Mouse (Mus musculus) intestine, embryonic 15.5 days (tissue): ENCODE results near the gene Tmem174. TPM values are rescaled to one million over a fixed set of nuclear protein-coding genes. Genes with fewer than 3 reads are reported as not detected.

Source experiments
- ATAC-seq: fragments of 200-750 bp; cut with Nextera tagmentation; 2 replicates; pipeline ENCODE4 v1.8.0; 2017; ENCODE audit warnings: moderate TSS enrichment, moderate library complexity
- H3K27ac ChIP-seq: fragments of 300-500 bp; sonication (generic); 2 replicates; pipeline ENCODE4 v1.5.1; 2015; ENCODE audit warnings: mild to moderate bottlenecking, inconsistent platforms
- H3K27me3 ChIP-seq: fragments of 300-500 bp; sonication (generic); replicated peaks from 2 replicates; pipeline ENCODE4 v1.6.1; 2015; ENCODE audit warnings: inconsistent platforms
- H3K36me3 ChIP-seq: fragments of 300-500 bp; sonication (generic); 2 replicates; pipeline ENCODE4 v1.6.1; 2015; ENCODE audit warnings: inconsistent platforms
- H3K4me1 ChIP-seq: fragments of 300-500 bp; sonication (generic); replicated peaks from 2 replicates; pipeline ENCODE4 v1.6.1; 2015; ENCODE audit warnings: inconsistent platforms
- H3K4me2 ChIP-seq: fragments of 300-500 bp; sonication (generic); replicated peaks from 2 replicates; pipeline ENCODE4 v1.6.1; 2015; ENCODE audit warnings: mild to moderate bottlenecking, inconsistent platforms
- H3K4me3 ChIP-seq: fragments of 300-500 bp; sonication (generic); replicated peaks from 2 replicates; pipeline ENCODE4 v1.5.1; 2015; ENCODE audit warnings: inconsistent platforms
- H3K9ac ChIP-seq: fragments of 300-500 bp; sonication (generic); 2 replicates; pipeline ENCODE4 v1.6.1; 2015; ENCODE audit warnings: inconsistent platforms
- H3K9me3 ChIP-seq: fragments of 300-500 bp; sonication (generic); 2 replicates; pipeline ENCODE4 v1.6.1; 2016; ENCODE audit warnings: inconsistent platforms
- WGBS: fragments of 180-500 bp; shearing (Covaris S2); methylation state at CpG from one replicate; pipeline ENCODE4 v1.1.7; 2015; 5-methylcytosine and 5-hydroxymethylcytosine counted together
- polyA plus RNA-seq: library from polyadenylated mRNA; unstranded; fragments of >200 nt; fragmentation: Nextera tagmentation; extraction: Ambion mirVana; gene quantifications from 2 replicates; pipeline ENCODE4 v1.2.1, GENCODE M21; 2015

The Tmem174 gene
- polyA plus RNA-seq, 1 experiment from 2014 or later, result 0.06 TPM

DNA sequence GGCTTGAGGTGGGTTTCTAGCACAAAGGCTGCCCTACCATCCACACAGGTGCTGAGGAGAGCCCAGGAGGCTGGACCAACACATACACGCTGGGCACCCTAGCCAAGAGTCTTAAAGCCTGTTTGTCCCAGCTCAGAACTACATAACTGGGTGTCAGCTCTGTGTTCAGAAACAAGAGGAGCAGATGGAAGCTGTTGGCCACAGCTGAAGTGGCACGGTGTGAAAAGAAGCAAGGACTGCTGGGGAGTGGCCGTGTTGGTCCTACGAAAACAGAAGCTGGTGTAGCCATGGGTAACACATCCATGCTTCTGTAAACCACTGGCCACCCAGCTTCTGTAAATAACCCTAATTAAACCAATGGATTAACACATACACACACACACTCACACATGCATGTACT lies 18.1 kb upstream of the Tmem174 start:
- Histone ChIP-seq H3K4me2 (no peak overlapping the region), H3K4me3 (no peak overlapping the region), H3K9me3 (no peaks in the 10 kb centered on the region), H3K9ac (no peak overlapping the region), H3K27ac (no peak overlapping the region), H3K27me3 (no peaks in the 10 kb centered on the region), H3K4me1 (peaks cover 27% of the 10 kb centered on the region), H3K36me3 (no peaks in the 10 kb centered on the region)
- 92% methylated on average over 4 of the region's 4 CpGs for WGBS
- no peak for ATAC-seq

DNA sequence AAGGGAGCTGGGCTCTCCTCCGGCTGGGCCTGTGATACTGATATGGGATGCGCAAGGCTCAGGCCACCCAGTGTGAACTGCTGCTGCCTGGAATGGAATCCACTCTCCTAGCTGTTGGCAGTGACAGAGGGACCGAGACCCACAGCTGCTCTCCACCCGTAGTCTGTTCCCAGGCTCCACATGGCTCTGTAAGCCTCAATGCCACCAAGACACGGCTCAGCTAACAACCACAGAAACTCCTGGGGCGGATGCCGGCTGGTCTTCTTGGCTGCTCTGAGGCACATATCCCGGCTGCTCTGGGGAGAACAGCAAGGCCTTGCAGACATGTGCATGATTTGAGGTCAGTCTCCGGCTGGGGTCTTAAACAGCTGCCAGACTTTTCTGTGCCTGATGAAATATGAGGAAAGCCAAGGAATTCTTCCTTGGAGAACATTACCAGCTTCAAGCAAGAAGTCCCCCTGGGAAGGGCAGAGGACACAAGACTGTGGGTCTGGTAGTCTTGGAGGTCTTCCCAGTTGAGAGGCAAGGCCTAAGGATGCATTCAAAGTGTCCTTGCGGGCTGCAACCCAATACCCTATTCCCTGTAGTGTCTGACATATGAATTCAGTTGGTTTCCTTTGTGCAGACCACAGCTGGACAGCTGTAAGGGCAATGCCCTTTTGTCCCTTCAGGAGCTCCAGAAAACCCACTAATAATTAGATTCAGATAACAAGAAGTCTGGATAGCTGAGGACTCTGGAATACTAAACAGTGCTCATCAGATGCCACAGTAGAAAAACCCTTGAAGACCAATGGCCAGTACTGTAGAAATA lies 17.1 kb upstream of the Tmem174 start:
- H3K36me3 ChIP-seq, result no peaks in the 10 kb centered on the region
- no peak for ATAC-seq
- no peaks in the 10 kb centered on the region for H3K9me3 ChIP-seq
- H3K4me2 ChIP-seq, result no peak overlapping the region
- H3K9ac ChIP-seq, result no peak overlapping the region
- H3K4me1 ChIP-seq, result peaks cover 27% of the 10 kb centered on the region
- H3K27ac ChIP-seq, result peak overlapping the region; percentile 48; the same call in 1 of the 2 replicates
- 51% methylated on average over 10 of the region's 10 CpGs for WGBS
- no peaks in the 10 kb centered on the region for H3K27me3 ChIP-seq
- no peak overlapping the region for H3K4me3 ChIP-seq

- Histone ChIP-seq H3K9me3 (no peaks in the 10 kb centered on the region), H3K9ac (no peak overlapping the region), H3K4me3 (no peak overlapping the region), H3K4me2 (no peak overlapping the region), H3K36me3 (no peaks in the 10 kb centered on the region), H3K27me3 (no peaks in the 10 kb centered on the region), H3K27ac (no peak overlapping the region), H3K4me1 (peaks cover 27% of the 10 kb centered on the region)
- 44% methylated on average over 2 of the region's 2 CpGs for WGBS
- no peak for ATAC-seq
These were observed 15.0 kb upstream of the Tmem174 start for GRCm38 (mm10) chr13:98652194-98652593.

GRCm38 (mm10) chr13:98651228-98651977 lies 14.2 kb upstream of the Tmem174 start:
- ATAC-seq, result peak; percentile 84
- Histone ChIP-seq H3K27me3 (no peaks in the 10 kb centered on the region), H3K36me3 (no peaks in the 10 kb centered on the region), H3K9ac (no peak overlapping the region), H3K27ac (peak overlapping the region; percentile 49), H3K4me2 (no peak overlapping the region), H3K9me3 (no peaks in the 10 kb centered on the region), H3K4me1 (peaks cover 27% of the 10 kb centered on the region), H3K4me3 (no peak overlapping the region)
- WGBS, result 48% methylated on average over 17 of the region's 17 CpGs

- Histone ChIP-seq H3K4me1 (peaks cover 17% of the 10 kb centered on the region), H3K4me2 (no peak overlapping the region), H3K4me3 (no peak overlapping the region), H3K9me3 (no peaks in the 10 kb centered on the region), H3K27ac (no peak overlapping the region), H3K36me3 (no peaks in the 10 kb centered on the region), H3K9ac (no peak overlapping the region), H3K27me3 (no peaks in the 10 kb centered on the region)
- WGBS, result 75% methylated on average over 22 of the region's 22 CpGs
- no peak for ATAC-seq
These were observed 10.8 kb upstream of the Tmem174 start for GRCm38 (mm10) chr13:98647775-98648568.

DNA sequence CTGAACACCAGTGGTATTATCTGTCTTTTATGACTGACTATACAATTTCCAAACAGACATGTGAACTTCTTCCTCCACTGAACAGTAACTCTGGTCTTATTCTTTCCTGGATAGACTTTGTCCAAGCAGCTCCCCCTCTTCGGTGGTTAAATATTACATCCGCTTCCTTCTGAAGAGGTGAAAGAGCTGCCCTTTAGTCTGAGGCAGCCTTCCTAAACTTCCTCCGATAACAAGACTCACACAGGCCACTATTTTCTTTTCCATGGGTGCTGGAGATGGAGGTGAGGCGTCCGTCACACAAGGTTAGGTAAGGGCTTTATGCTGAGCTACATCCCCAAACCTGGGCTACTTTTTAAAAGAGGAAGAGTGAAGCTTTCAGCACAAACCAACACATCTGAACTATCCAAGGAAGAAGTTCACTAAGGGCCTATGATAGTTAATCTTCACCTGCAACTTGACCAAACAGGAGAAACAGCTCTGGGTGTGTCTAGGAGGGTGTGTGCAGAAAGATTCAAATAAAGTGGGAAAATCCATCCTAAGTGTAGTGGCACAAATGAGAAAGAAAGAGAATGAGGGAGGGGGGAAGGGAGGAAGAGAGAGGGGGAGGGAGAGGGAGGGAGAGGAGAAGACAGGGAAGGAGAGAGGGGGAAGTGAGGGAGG lies 1.4 kb upstream of the Tmem174 start:
- Histone ChIP-seq H3K4me3 (no peak overlapping the region), H3K27ac (peak overlapping the region; percentile 87), H3K4me1 (0 out of 2 replicates have a peak, but pooled peaks cover 2% of the 10 kb centered on the region), H3K9me3 (no peaks in the 10 kb centered on the region), H3K27me3 (no peaks in the 10 kb centered on the region), H3K36me3 (no peaks in the 10 kb centered on the region), H3K9ac (no peak overlapping the region), H3K4me2 (no peak overlapping the region; the same call in 1 of the 2 replicates)
- 64% methylated on average over 5 of the region's 5 CpGs for WGBS
- peak; percentile 94 for ATAC-seq

DNA sequence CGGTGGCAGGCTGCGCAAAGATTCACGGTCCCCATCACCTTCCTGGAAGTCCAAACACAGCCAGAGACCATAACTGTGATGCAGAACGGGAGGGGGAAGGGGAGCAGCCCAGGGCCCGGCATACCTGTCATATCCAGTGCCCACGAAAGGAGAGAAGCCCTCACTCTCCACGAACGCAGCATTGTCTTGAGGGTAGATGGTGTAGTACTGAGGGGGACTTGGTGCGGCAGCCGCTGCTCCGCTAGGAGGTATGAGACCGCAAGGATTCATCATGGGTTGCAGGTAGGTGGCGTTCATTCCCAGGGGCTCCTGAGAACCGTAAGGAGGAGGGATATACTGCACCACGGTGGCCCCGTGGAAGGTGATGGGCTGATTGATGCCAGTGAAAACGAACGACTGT lies 639 bp downstream of the Tmem174 start:
- Histone ChIP-seq H3K27me3 (no peaks in the 10 kb centered on the region), H3K4me2 (no peak overlapping the region), H3K36me3 (no peaks in the 10 kb centered on the region), H3K4me3 (no peak overlapping the region), H3K27ac (no peak overlapping the region), H3K4me1 (0 out of 2 replicates have a peak, but pooled peaks cover 4% of the 10 kb centered on the region), H3K9me3 (no peaks in the 10 kb centered on the region), H3K9ac (no peak overlapping the region)
- WGBS, result 68% methylated on average over 18 of the region's 18 CpGs
- ATAC-seq, result no peak

DNA sequence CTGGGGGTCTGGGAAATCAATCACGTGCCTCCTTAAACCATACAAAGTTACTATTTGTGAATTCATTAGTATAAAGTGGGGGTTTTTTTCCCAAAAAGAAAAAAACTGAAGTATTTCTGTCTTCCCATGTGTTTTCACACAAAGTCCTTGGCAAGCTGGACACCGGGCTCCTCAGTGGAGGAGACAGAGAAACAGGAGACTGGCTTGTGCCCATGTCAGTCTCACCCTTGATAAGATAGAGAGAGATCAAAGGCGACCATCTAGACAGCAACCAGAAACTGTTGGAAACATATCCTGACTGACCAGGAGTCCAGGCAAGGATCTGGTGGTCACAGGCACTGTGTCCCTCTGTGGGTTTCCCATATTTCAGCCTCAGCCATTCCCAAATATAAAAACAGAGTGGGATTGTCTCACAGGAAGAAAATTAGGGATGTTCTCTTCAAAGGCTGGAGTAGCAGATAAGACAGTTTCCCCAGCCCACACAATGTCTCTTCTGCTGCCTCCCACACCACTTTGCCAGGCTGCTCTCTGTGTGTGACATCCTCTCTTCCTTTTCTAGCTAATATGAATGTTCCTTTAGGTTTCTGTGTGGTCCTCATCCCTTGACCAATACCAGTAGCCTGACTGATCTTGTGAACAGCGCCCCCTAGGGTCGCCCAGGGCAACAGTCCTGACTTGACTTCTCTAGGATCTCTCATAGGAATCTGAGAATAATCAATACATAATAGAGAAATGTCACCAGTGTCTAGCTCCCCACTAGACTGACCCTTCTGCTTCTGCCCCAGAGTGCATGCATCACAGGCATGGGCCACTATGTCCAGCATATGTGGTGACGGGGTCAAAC lies 3.3 kb downstream of the Tmem174 start:
- H3K9ac ChIP-seq, result no peak overlapping the region
- no peaks in the 10 kb centered on the region for H3K27me3 ChIP-seq
- ATAC-seq, result no peak
- no peaks in the 10 kb centered on the region for H3K36me3 ChIP-seq
- H3K4me3 ChIP-seq, result no peak overlapping the region
- 0 out of 2 replicates have a peak, but pooled peaks cover 4% of the 10 kb centered on the region for H3K4me1 ChIP-seq
- H3K27ac ChIP-seq, result no peak overlapping the region
- 53% methylated on average over 6 of the region's 6 CpGs for WGBS
- no peak overlapping the region for H3K4me2 ChIP-seq
- H3K9me3 ChIP-seq, result no peaks in the 10 kb centered on the region

GRCm38 (mm10) chr13:98632306-98632942 lies 4.8 kb downstream of the Tmem174 start:
- Histone ChIP-seq H3K9me3 (no peaks in the 10 kb centered on the region), H3K9ac (no peak overlapping the region), H3K4me1 (0 out of 2 replicates have a peak, but pooled peaks cover 2% of the 10 kb centered on the region), H3K4me3 (no peak overlapping the region), H3K36me3 (no peaks in the 10 kb centered on the region), H3K27ac (no peak overlapping the region), H3K4me2 (no peak overlapping the region), H3K27me3 (no peaks in the 10 kb centered on the region)
- no peak for ATAC-seq
- WGBS, result 69% methylated on average over 9 of the region's 9 CpGs

DNA sequence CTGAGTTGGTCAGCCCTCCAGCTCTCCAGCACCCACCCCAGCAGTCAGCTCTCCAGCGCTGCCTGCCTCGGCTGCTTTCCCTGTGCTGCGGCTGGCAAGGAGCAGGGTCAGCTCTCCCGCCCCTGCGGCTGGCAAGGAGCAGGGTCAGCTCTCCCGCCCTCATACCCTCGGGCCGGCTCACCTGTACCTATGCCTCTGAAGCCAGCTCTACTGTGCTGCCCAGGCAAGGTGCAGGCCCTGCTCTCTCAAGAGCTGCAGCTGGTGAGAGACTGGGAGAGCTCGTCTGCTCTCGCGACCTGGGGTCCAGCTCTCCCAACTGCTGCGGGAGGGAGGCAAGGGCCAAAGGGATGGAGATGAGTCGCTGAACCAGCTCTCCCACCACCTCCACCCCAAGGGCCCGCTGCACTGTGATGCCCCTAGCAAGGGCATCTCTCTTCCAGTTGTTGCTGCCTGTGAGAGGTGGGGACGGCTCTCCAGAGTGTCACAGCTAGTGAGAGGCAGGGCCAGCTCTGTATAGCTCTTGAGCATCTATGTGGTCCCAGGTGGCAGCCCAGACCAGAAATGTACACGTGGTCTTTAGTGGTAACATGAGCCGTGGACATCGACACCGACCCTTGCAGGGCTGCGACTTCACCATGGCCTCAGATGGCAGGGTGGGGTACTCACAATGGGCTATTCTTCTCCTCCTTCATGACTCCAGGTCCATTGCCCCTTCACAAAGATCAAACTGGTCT lies 5.9 kb downstream of the Tmem174 start:
- no peak overlapping the region for H3K27ac ChIP-seq
- no peak overlapping the region for H3K9ac ChIP-seq
- no peak for ATAC-seq
- WGBS, result 50% methylated on average over 20 of the region's 20 CpGs
- H3K36me3 ChIP-seq, result no peaks in the 10 kb centered on the region
- H3K4me1 ChIP-seq, result 0 out of 2 replicates have a peak, but pooled peaks cover 2% of the 10 kb centered on the region
- H3K4me3 ChIP-seq, result no peak overlapping the region
- H3K27me3 ChIP-seq, result no peaks in the 10 kb centered on the region
- H3K4me2 ChIP-seq, result no peak overlapping the region
- H3K9me3 ChIP-seq, result no peaks in the 10 kb centered on the region
